Mouse (Mus musculus) embryonic fibroblast, embryonic 13.5 days (primary cell): ENCODE results near the gene Rdh12. TPM values are rescaled to one million over a fixed set of nuclear protein-coding genes. Genes with fewer than 3 reads are reported as not detected.
"Not testable (repeated sequence)": the region's sequence is repeated elsewhere in the genome, so short reads cannot be mapped to it uniquely, and the experiment has no call there.

ENCODE experiments used
- H3K27ac ChIP-seq: 2 replicates; pipeline ENCODE4 v1.5.1; 2012; ENCODE audit warnings: low read length, control low read depth, inconsistent platforms; ENCODE audit not compliant: insufficient read depth
- H3K4me1 ChIP-seq: 2 replicates; pipeline ENCODE4 v1.6.1; 2011; ENCODE audit warnings: low read length; ENCODE audit not compliant: control insufficient read depth, insufficient read depth
- H3K4me3 ChIP-seq: 2 replicates; pipeline ENCODE4 v1.5.1; 2011; ENCODE audit warnings: mild to moderate bottlenecking, control low read depth, low read length; ENCODE audit not compliant: insufficient read depth
- CTCF ChIP-seq: IDR thresholded peaks from 2 replicates; pipeline ENCODE4 v1.5.1; 2011; ENCODE audit warnings: mild to moderate bottlenecking, control low read depth, low read length, moderate library complexity, borderline replicate concordance; ENCODE audit not compliant: insufficient read depth
- POLR2A ChIP-seq: IDR thresholded peaks from 2 replicates; pipeline ENCODE4 v1.6.1; 2011; ENCODE audit warnings: low read depth, mild to moderate bottlenecking, control low read depth, low read length, moderate library complexity
- polyA plus RNA-seq: library from polyadenylated mRNA; stranded (reverse); fragments of >200 nt; gene quantifications from 2 replicates; pipeline ENCODE4 v1.2.4, GENCODE M21; 2011; ENCODE audit warnings: low read depth; ENCODE audit not compliant: missing spikeins, insufficient read length

The Rdh12 gene
- 1.6 and 1.8 TPM in 2 replicates for polyA plus RNA-seq

- TF ChIP-seq CTCF (no peak), POLR2A (no peak)
- peak within 1 kb of the TSS; percentile 34 for H3K4me3 ChIP-seq
- no peaks in the 10 kb centered on the region for H3K4me1 ChIP-seq
- H3K27ac ChIP-seq, result no peak within 1 kb of the TSS
Measured at GRCm38 (mm10) chr12:79208703-79209464, at the start of gene Rdh12. Rdh12 (plus strand) TSS chr12:79208914.

DNA sequence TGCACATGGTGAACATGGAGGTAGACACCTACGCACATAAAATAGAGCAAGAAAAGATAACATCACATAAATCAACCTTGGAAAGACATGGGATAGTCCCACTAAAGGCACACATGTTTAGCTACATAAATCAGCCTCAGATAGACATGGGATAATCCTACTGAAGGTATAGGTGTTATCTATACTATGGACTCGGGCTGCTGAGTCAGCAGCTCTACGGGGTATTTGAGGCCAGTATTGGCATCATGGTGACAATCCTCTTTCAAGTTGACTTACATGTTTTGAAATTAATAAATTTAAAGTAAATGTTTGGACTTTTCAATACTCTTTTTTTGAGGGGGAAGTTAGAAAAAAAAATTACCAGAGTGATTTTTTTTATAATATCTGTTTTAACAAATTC lies 45.8 kb upstream of the Rdh12 start:
- Histone ChIP-seq H3K27ac (no peak overlapping the region), H3K4me1 (peaks cover under 1% of the 10 kb centered on the region; the same call in 1 of the 2 replicates), H3K4me3 (no peak overlapping the region)
- TF ChIP-seq CTCF (no peak), POLR2A (no peak)

DNA sequence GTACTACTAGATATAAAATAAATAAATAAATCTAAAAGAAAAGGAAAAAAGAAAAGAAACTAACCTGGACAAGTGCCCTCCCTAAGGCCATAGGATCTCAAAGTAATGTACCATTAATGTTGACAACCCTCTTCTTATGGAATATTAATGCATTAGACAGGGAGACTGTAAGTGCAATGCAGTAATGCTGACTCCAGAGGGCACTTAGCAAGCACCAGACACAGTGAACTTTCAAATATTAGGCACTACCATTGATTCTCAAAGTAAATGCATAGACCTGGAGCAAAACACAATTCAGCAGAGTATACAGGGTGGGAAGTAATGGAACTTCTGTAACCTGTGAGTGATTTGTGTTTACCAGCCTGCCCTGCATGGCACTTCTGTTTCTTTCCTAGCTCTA lies 39.5 kb upstream of the Rdh12 start:
- Histone ChIP-seq H3K4me1 (peaks cover 14% of the 10 kb centered on the region), H3K27ac (no peak overlapping the region), H3K4me3 (no peak overlapping the region)
- no peak for TF ChIP-seq POLR2A
- TF ChIP-seq CTCF, result no peak

DNA sequence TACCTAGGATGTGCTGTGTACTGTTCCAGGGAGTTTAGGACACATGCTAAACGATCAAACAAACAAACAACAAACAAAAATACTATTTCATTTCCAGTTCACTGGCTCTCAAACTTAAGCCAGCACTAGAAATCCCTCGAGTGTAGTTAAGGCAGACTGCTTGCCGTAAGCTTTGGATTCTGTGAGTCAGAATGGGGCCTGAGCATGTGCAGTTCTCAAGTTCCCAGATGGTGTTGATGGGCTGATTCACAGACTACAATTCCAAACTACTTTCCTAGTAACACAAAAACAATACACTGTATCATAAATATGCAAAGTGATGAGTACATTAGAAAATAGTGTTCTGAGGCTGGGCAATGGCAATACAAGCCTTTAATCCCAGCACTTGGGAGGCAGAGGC lies 38.3 kb upstream of the Rdh12 start:
- H3K27ac ChIP-seq, result no peak overlapping the region
- no peak overlapping the region for H3K4me3 ChIP-seq
- H3K4me1 ChIP-seq, result peaks cover 14% of the 10 kb centered on the region
- TF ChIP-seq CTCF (no peak), POLR2A (no peak)

DNA sequence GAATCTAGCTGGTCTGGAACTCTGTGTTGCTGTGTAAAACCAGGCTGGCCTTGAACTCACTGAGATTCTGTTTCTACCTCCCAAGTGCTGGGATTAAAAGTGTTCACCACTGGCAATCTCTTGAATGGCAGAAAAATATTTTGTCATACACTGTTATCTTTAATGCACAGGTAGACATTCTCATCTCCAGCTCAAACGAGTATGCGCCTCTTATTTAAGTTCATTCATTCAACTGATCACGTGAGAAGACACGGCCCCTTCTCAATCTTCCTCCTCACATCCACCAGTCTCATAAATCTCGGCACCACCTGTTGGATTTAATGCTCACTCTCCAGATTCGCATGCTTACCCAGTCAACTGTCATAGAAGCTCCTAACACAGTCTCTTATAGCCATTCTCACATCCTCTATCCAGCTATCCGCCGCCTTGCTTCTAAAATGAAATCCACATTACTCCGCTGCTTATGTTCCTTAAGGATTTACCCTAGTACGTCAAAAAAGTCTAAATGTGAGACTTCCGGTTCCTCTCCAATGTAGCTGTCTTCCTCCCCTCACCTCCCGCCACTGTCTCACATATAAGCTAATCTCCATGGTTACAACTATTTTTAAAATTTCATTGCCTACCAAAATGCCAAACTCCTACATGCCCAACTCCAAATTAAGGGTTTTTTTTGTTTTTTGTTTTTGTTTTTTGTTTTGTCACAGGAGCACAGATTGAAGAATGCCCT lies 37.3 kb upstream of the Rdh12 start:
- peak overlapping the region; percentile 75; the same call in 1 of the 2 replicates for H3K27ac ChIP-seq

GRCm38 (mm10) chr12:79172019-79172941 lies 36.4 kb upstream of the Rdh12 start, which contains the start of gene Vti1b:
Vti1b (minus strand) TSS chr12:79172667.
- Histone ChIP-seq H3K4me1 (peaks cover 14% of the 10 kb centered on the region), H3K27ac (peak within 1 kb of the TSS; percentile 75), H3K4me3 (peak within 1 kb of the TSS; percentile 89)
- TF ChIP-seq POLR2A (peak; percentile 75), CTCF (peak; percentile 29; the same call in 1 of the 2 replicates)

More for the DNA sequence above, 37.3 kb upstream of the Rdh12 start:
- TF ChIP-seq CTCF (no peak), POLR2A (no peak)
- peak overlapping the region; percentile 89 for H3K4me3 ChIP-seq
- H3K4me1 ChIP-seq, result peaks cover 14% of the 10 kb centered on the region

GRCm38 (mm10) chr12:79173721-79174120 lies 35.0 kb upstream of the Rdh12 start:
- Histone ChIP-seq H3K27ac (no peak overlapping the region), H3K4me3 (no peak overlapping the region), H3K4me1 (peaks cover 9% of the 10 kb centered on the region)
- TF ChIP-seq CTCF (no peak), POLR2A (no peak)

DNA sequence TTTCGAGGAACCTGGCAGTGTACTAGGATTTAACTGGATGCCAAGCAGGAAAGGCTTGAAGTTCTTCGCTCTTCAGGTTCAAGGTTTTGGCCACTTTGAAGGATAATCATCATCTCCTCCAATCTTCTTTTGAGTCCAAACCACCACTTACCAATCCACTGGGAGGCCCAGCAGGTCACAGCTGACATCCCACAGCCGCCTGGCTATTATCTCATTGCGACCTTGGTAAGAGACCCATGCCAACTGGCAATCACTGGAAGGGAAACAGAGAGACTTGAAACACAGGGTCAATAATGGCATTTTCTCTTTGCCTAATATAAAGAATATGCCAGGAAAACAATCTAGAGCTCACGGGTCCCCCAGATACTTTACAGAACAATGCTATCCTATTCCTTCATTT lies 32.7 kb upstream of the Rdh12 start:
- TF ChIP-seq CTCF (no peak), POLR2A (no peak)
- Histone ChIP-seq H3K27ac (no peak overlapping the region), H3K4me3 (no peak overlapping the region), H3K4me1 (peaks cover 4% of the 10 kb centered on the region; the same call in 1 of the 2 replicates)

- H3K4me1 ChIP-seq, H3K4me3 ChIP-seq, H3K27ac ChIP-seq: not testable (repeated sequence)
Measured at GRCm38 (mm10) chr12:79185160-79185559, 23.6 kb upstream of the Rdh12 start.
